Mouse (Mus musculus): ENCODE measurements at regions not wholly inside any gene's neighbourhood (a gene's known extent, or its start where the extent isn't known, plus 50 kb on each side); places are given as distances from the start of the nearest gene placed in this dataset.

DNA sequence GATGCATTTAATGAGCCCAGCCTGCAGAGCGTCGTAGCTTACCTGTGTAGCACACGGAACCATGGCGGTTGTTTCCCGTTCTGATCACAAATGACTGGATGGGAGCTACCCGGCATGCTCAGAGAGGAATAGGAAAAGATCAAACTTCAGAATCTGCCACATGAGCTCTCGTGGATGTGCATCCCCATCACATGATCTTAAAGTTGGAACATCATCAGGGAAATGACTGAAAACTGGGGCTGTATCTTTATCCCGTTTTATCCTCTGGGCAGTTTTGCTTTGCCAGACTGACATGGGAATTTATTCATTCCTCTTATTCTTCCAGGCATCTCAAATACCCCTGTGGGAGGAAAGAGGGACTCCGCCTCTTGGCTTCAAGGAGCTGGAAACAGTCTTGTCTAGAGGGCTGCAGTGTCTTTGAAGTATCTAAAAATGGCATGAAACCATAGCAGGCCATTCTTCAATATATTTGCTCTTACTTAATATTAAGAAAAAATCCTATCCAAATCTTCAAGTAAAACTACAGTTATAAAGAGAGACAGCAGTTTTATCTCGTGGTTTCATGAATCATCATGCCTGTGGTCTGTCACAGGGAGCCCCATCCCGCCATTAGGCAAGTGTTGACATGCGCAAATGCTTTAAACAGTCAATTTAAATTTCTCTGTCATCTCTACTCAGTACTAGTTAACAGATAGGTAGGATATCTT lies 339.4 kb downstream of the Foxo1 start:
- DNase-seq (ENCODE audit: low spot score in 2 of 2): no peak

- DNase-seq (ENCODE audit: low spot score in 2 of 2): no peak
Observed at GRCm38 (mm10) chr3:52605261-52605771, 337.2 kb downstream of the Foxo1 start.

GRCm38 (mm10) chr3:52603244-52603704 lies 335.1 kb downstream of the Foxo1 start:
- DNase-seq (ENCODE audit: low spot score in 2 of 2): no peak

- no peak for DNase-seq (ENCODE audit: low spot score in 2 of 2)
Observed at GRCm38 (mm10) chr3:52601011-52601745, 333.0 kb downstream of the Foxo1 start.

- no peak for DNase-seq (ENCODE audit: low spot score in 2 of 2)
Observed at GRCm38 (mm10) chr3:52600581-52600980, 332.4 kb downstream of the Foxo1 start.

- DNase-seq (ENCODE audit: low spot score in 2 of 2): no peak
Observed at GRCm38 (mm10) chr3:52600146-52600545, 332.0 kb downstream of the Foxo1 start.

DNA sequence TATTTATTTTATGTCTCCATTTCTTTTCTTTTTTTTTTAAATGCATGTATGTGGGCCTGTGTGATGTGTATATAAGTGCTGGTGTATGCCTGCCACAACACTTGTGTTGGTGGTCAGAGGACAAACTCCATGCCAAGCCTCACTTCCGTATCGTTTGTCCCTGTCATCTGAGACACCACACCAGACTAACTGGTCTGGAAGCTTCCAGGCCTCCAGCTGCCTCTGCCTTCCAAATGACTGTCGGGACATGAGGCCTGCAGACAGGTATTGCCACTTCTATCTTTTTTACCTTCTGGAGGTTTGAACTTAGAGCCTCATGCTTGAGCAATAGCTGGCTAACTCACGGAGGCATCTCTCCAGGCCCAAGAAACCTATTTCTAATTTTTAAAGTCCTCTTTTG lies 318.3 kb downstream of the Foxo1 start:
- DNase-seq (ENCODE audit: low spot score in 2 of 2): no peak

DNA sequence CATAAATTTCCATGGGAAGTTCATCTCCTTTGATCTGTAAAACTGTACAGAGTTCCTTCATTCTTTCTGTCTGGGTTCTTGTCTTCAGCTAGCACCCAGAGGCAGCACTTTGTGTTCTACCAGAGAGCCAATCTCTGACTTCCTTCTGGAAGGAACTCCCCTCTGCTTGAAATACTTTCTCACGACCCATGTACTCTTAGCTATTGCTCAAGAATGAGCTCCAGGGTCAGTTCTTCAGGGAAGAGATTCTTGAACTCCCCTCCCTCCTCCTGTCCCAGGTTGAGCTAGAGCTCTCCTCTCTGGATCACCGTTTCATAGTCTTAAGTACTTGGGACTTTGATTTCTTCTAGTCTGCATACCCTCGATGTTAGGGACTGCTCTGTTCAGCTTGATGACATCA lies 311.8 kb downstream of the Foxo1 start:
- no peak for DNase-seq (ENCODE audit: low spot score in 2 of 2)

- DNase-seq (ENCODE audit: low spot score in 2 of 2): no peak
Observed at GRCm38 (mm10) chr3:52579096-52579495, 311.0 kb downstream of the Foxo1 start.

DNA sequence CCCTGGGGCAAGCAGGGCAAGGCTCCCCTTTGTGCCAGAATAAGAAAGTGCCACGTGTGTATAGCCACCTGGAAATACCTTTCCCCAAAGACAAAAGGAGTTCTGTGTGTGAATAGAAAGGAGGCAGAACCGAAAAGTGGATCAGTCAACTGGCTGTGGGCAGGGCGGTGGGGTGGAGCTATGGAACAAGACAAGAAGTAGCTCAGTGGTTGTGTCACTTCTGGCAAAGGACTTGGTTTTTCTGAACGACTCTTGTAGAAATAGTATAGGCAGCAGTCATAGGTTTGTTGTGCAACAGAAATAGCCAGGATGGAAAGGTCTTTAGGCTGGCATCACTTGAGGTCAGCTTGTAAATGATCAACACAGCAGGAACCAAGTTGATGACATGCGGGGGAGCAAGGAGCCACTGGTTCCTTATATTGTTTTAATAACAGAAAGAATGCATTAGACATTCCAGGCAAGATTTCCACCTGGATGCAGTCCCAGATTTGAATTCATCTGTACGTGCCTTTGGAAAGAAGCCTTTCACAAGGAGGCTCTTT lies 308.6 kb downstream of the Foxo1 start:
- DNase-seq (ENCODE audit: low spot score in 2 of 2): no peak

GRCm38 (mm10) chr3:52575237-52575798 lies 307.2 kb downstream of the Foxo1 start:
- no peak for DNase-seq (ENCODE audit: low spot score in 2 of 2)

GRCm38 (mm10) chr3:52574341-52574740 lies 306.2 kb downstream of the Foxo1 start:
- DNase-seq (ENCODE audit: low spot score in 2 of 2): no peak

GRCm38 (mm10) chr3:52573806-52574205 lies 305.7 kb downstream of the Foxo1 start:
- DNase-seq (ENCODE audit: low spot score in 2 of 2): no peak

- no peak for DNase-seq (ENCODE audit: low spot score in 2 of 2)
Observed at GRCm38 (mm10) chr3:52572514-52573485, 304.7 kb downstream of the Foxo1 start.

GRCm38 (mm10) chr3:52567606-52568372 lies 299.7 kb downstream of the Foxo1 start:
- DNase-seq (ENCODE audit: low spot score in 2 of 2): no peak

DNA sequence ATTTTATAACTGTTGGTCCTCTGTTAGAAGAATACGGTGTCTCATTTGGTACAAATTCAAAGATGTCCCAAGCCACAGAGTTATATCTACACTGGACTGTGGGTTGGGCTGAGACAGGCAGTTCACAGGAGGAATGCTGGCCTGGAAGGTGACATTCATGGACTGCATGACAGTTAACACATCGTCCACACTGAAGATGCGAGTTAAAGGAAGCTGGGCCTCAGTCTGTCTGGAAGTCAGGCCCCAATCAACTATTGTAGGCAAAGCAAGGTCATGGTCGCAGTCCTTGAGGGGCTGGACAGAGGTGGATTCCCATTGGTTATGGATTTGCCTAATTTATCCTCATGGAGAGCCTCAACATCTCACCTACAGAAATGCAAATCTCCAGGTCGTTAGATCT lies 295.5 kb downstream of the Foxo1 start:
- no peak for DNase-seq (ENCODE audit: low spot score in 2 of 2)

DNA sequence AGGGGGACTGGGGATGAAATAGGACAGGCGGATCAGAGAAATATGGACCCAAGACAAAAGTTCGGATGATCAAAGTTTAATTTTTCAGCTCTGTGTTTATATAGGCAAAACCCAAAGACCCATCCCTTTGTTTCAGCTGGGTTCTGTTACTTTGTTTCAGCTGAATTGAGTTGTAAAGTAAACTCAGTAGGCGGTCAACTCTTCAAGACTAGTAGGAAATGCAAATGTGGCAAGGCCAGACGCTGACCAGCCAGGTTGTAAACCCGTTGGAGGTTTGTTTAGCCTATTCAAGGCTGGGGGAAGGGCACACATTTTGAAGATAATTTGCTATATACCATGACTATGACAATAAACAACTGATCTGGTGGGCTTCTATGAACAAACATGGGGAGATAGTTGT lies 294.7 kb downstream of the Foxo1 start:
- DNase-seq (ENCODE audit: low spot score in 2 of 2): no peak

DNA sequence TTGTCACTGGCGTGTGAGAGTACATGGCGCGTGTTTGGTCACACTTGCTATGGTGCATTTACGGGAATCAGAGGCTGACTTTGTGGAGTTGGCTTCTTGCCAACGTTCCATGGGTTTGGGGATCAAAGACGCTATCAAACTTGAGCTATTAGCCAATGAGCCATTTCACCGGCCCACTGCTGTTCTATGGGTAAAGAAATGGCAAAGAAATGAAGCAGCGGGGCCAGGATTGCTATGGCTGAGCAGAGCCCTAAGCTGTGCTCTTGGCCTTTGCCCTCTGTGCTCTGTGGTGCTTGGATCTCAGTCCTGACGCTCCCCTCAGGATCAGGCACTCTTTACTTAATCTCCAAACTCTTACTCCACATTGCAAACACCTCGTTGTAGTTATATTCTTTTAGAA lies 291.3 kb downstream of the Foxo1 start:
- no peak for DNase-seq (ENCODE audit: low spot score in 2 of 2)

DNA sequence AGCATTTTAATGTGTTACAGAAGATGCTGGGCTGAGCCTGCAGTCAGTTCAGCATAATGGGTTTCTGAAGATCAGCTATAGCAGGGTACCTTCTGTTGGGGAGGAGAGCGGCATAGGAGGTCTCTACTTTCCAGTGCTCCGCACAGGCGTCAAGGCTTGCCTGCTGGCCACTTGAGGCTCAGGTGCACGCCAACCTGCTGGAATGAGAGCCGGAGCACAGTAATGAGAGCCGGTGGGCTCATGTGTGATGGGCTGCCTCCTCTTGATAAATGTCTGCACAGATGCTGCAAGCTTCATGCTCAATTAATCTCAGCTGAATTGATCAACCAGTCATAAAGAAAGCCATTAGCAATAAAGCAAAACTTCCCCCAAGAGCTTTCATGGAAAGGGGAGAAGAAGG lies 290.6 kb downstream of the Foxo1 start:
- DNase-seq (ENCODE audit: low spot score in 2 of 2): no peak

GRCm38 (mm10) chr3:52557296-52557695 lies 289.2 kb downstream of the Foxo1 start:
- DNase-seq (ENCODE audit: low spot score in 2 of 2): no peak

Data from spleen, postnatal 14 days (tissue).